Mouse (Mus musculus): ENCODE data around the gene Adamts4. TPM values are rescaled to one million over a fixed set of nuclear protein-coding genes. Genes with fewer than 3 reads are reported as not detected.
A peak's percentile ranks its signal among the peaks of the same experiment; 100 is the strongest.

Gene Adamts4
- polyA plus RNA-seq, 1 experiment: not detected

GRCm38 (mm10) chr1:171245353-171245752 lies 4.9 kb upstream of the Adamts4 start:
- H3K27ac ChIP-seq (ENCODE audit: control insufficient read depth, insufficient read depth, low read depth, low read length, poor library complexity): no peak overlapping the region
- no peak overlapping the region for H3K4me3 ChIP-seq (replicated peaks; ENCODE audit: control insufficient read depth, low read depth, low read length)
- 90% methylated on average over 8 of the region's 8 CpGs for WGBS
- TF ChIP-seq CTCF (IDR thresholded peaks at IDR 0.05; ENCODE audit: control insufficient read depth, insufficient read depth, low read length) (no peak), POLR2A (IDR thresholded peaks at IDR 0.05; ENCODE audit: borderline replicate concordance, control insufficient read depth, low read depth, low read length) (no peak)
- peaks cover 2% of the 10 kb centered on the region; the same call in 1 of the 2 replicates for H3K4me1 ChIP-seq (ENCODE audit: control insufficient read depth, insufficient read depth, low read length)

- TF ChIP-seq CTCF (IDR thresholded peaks at IDR 0.05; ENCODE audit: control insufficient read depth, insufficient read depth, low read length): peak; percentile 86
- TF ChIP-seq POLR2A (IDR thresholded peaks at IDR 0.05; ENCODE audit: borderline replicate concordance, control insufficient read depth, low read depth, low read length): peak; percentile 84; the same call in 1 of the 2 replicates
- Histone ChIP-seq H3K27ac (ENCODE audit: control insufficient read depth, insufficient read depth, low read depth, low read length, poor library complexity) (peak overlapping the region; percentile 48), H3K4me3 (replicated peaks; ENCODE audit: control insufficient read depth, low read depth, low read length) (peak overlapping the region; percentile 83), H3K4me1 (ENCODE audit: control insufficient read depth, insufficient read depth, low read length) (peaks cover 2% of the 10 kb centered on the region; the same call in 1 of the 2 replicates)
- under 1% methylated on average over 41 of the region's 41 CpGs for WGBS
These were observed 3.3 kb upstream of the Adamts4 start for GRCm38 (mm10) chr1:171246709-171247452.

- Histone ChIP-seq H3K4me3 (replicated peaks; ENCODE audit: control insufficient read depth, low read depth, low read length) (peak overlapping the region; percentile 73), H3K27ac (ENCODE audit: control insufficient read depth, insufficient read depth, low read depth, low read length, poor library complexity) (peak overlapping the region; percentile 48), H3K4me1 (ENCODE audit: control insufficient read depth, insufficient read depth, low read length) (peaks cover 2% of the 10 kb centered on the region; the same call in 1 of the 2 replicates)
- WGBS: 14% methylated on average over 13 of the region's 13 CpGs
- TF ChIP-seq POLR2A (IDR thresholded peaks at IDR 0.05; ENCODE audit: borderline replicate concordance, control insufficient read depth, low read depth, low read length): no peak
- no peak for TF ChIP-seq CTCF (IDR thresholded peaks at IDR 0.05; ENCODE audit: control insufficient read depth, insufficient read depth, low read length)
These were observed 2.8 kb upstream of the Adamts4 start for GRCm38 (mm10) chr1:171247453-171247841.

- Histone ChIP-seq H3K27ac (ENCODE audit: control insufficient read depth, insufficient read depth, low read depth, low read length, poor library complexity) (no peak overlapping the region), H3K4me1 (ENCODE audit: control insufficient read depth, insufficient read depth, low read length) (peaks cover 2% of the 10 kb centered on the region; the same call in 1 of the 2 replicates), H3K4me3 (replicated peaks; ENCODE audit: control insufficient read depth, low read depth, low read length) (no peak overlapping the region)
- TF ChIP-seq POLR2A (IDR thresholded peaks at IDR 0.05; ENCODE audit: borderline replicate concordance, control insufficient read depth, low read depth, low read length): no peak
- TF ChIP-seq CTCF (IDR thresholded peaks at IDR 0.05; ENCODE audit: control insufficient read depth, insufficient read depth, low read length): no peak
- WGBS: 45% methylated on average over 4 of the region's 4 CpGs
These were observed 2.3 kb upstream of the Adamts4 start for GRCm38 (mm10) chr1:171247916-171248315.

GRCm38 (mm10) chr1:171248386-171249226 lies 1.6 kb upstream of the Adamts4 start:
- Histone ChIP-seq H3K27ac (ENCODE audit: control insufficient read depth, insufficient read depth, low read depth, low read length, poor library complexity) (no peak overlapping the region), H3K4me1 (ENCODE audit: control insufficient read depth, insufficient read depth, low read length) (peaks cover 2% of the 10 kb centered on the region; the same call in 1 of the 2 replicates), H3K4me3 (replicated peaks; ENCODE audit: control insufficient read depth, low read depth, low read length) (no peak overlapping the region)
- WGBS: 50% methylated on average over 3 of the region's 3 CpGs
- no peak for TF ChIP-seq POLR2A (IDR thresholded peaks at IDR 0.05; ENCODE audit: borderline replicate concordance, control insufficient read depth, low read depth, low read length)

- WGBS: 64% methylated on average over 26 of the region's 26 CpGs
- Histone ChIP-seq H3K27ac (ENCODE audit: control insufficient read depth, insufficient read depth, low read depth, low read length, poor library complexity) (no peak within 1 kb of the TSS), H3K4me3 (replicated peaks; ENCODE audit: control insufficient read depth, low read depth, low read length) (no peak within 1 kb of the TSS), H3K4me1 (ENCODE audit: control insufficient read depth, insufficient read depth, low read length) (peaks cover 2% of the 10 kb centered on the region; the same call in 1 of the 2 replicates)
- TF ChIP-seq POLR2A (IDR thresholded peaks at IDR 0.05; ENCODE audit: borderline replicate concordance, control insufficient read depth, low read depth, low read length) (no peak), CTCF (IDR thresholded peaks at IDR 0.05; ENCODE audit: control insufficient read depth, insufficient read depth, low read length) (no peak)
These were observed 716 bp downstream of the Adamts4 start, which contains the start of gene Ndufs2 for GRCm38 (mm10) chr1:171250680-171251593. Gene Ndufs2 (minus strand): TSS chr1:171251388.

GRCm38 (mm10) chr1:171251594-171252324 lies 1.5 kb downstream of the Adamts4 start:
- Histone ChIP-seq H3K4me1 (ENCODE audit: control insufficient read depth, insufficient read depth, low read length) (peaks cover 2% of the 10 kb centered on the region; the same call in 1 of the 2 replicates), H3K27ac (ENCODE audit: control insufficient read depth, insufficient read depth, low read depth, low read length, poor library complexity) (no peak overlapping the region), H3K4me3 (replicated peaks; ENCODE audit: control insufficient read depth, low read depth, low read length) (no peak overlapping the region)
- TF ChIP-seq POLR2A (IDR thresholded peaks at IDR 0.05; ENCODE audit: borderline replicate concordance, control insufficient read depth, low read depth, low read length) (no peak), CTCF (IDR thresholded peaks at IDR 0.05; ENCODE audit: control insufficient read depth, insufficient read depth, low read length) (no peak)
- 49% methylated on average over 13 of the region's 13 CpGs for WGBS
